Mouse (Mus musculus) liver, postnatal 0 days (tissue): ENCODE data around the gene Cacnb3.

Source experiments
- CTCF ChIP-seq: sonication (generic); IDR thresholded peaks from 2 replicates; pipeline ENCODE4 v1.5.1; 2016; ENCODE audit warnings: antibody characterized with exemption, low read depth
- EP300 ChIP-seq: IDR thresholded peaks from 2 replicates; pipeline ENCODE4 v1.6.1; 2016; ENCODE audit warnings: antibody characterized with exemption, low read depth, mild to moderate bottlenecking

DNA sequence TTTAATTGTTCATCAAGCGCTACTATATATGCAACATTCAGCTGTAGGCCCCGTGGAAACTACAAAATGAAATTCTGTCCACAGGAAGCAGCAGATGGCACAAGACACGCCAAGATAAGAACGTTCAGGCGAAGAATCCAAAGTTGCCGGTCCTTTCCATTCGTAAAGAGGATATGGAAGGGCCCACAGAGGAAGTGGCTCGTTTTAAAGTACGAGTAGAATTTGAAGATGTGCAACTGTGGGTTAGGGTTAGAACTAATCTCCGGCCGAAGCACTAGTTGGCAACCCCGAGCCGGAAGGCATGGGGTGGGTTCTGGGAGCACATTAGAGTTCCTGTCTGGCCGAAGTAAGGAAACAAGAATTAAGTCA, 31.5 kb downstream of the Cacnb3 start:
- TF ChIP-seq CTCF (no peak), EP300 (peak; percentile 28; the same call in 1 of the 2 replicates)
